Mouse (Mus musculus) liver, postnatal 0 days (tissue): ENCODE measurements at regions not wholly inside any gene's neighbourhood (a gene's known extent, or its start where the extent isn't known, plus 50 kb on each side); places are given as distances from the start of the nearest gene placed in this dataset.

Experiments used
- ATAC-seq: fragments of 200-750 bp; cut with Nextera tagmentation; 2 replicates; pipeline ENCODE4 v1.8.0; 2017; ENCODE audit warnings: mild to moderate bottlenecking, moderate library complexity
- DNase-seq: peaks from one replicate; pipeline ENCODE4 v3.0.0-alpha.2; 2016
- H3K27ac ChIP-seq: fragments of 300-500 bp; sonication (generic); 2 replicates; pipeline ENCODE4 v1.5.1; 2014; ENCODE audit warnings: antibody characterized with exemption, moderate library complexity, mild to moderate bottlenecking, low read depth
- H3K27me3 ChIP-seq: fragments of 300-500 bp; sonication (generic); 2 replicates; pipeline ENCODE4 v1.6.1; 2014; ENCODE audit warnings: low read length, control low read depth, mixed read lengths; ENCODE audit not compliant: insufficient read depth
- H3K36me3 ChIP-seq: fragments of 300-500 bp; sonication (generic); replicated peaks from 2 replicates; pipeline ENCODE4 v1.6.1; 2014; ENCODE audit warnings: mild to moderate bottlenecking, control low read depth, low read length, moderate library complexity, mixed read lengths; ENCODE audit not compliant: insufficient read depth
- H3K4me1 ChIP-seq: fragments of 300-500 bp; sonication (generic); 2 replicates; pipeline ENCODE4 v1.6.1; 2014; ENCODE audit warnings: antibody characterized with exemption, mild to moderate bottlenecking, control low read depth; ENCODE audit not compliant: insufficient read depth
- H3K4me2 ChIP-seq: fragments of 300-500 bp; sonication (generic); 2 replicates; pipeline ENCODE4 v1.6.1; 2014; ENCODE audit warnings: low read depth, mild to moderate bottlenecking, low read length, moderate library complexity, mixed read lengths
- H3K4me3 ChIP-seq: fragments of 300-500 bp; sonication (generic); 2 replicates; pipeline ENCODE4 v1.5.1; 2014; ENCODE audit warnings: low read depth, low read length
- H3K9ac ChIP-seq: fragments of 300-500 bp; sonication (generic); replicated peaks from 2 replicates; pipeline ENCODE4 v1.6.1; 2014; ENCODE audit warnings: mild to moderate bottlenecking, moderate library complexity
- H3K9me3 ChIP-seq: fragments of 300-500 bp; sonication (generic); 2 replicates; pipeline ENCODE4 v1.6.1; 2016; ENCODE audit warnings: mild to moderate bottlenecking, control low read depth, low read length, mixed read lengths
- CTCF ChIP-seq: sonication (generic); IDR thresholded peaks from 2 replicates; pipeline ENCODE4 v1.5.1; 2016; ENCODE audit warnings: antibody characterized with exemption, low read depth
- EP300 ChIP-seq: IDR thresholded peaks from 2 replicates; pipeline ENCODE4 v1.6.1; 2016; ENCODE audit warnings: antibody characterized with exemption, low read depth, mild to moderate bottlenecking
- WGBS: fragments of 180-500 bp; shearing (Covaris S2); extraction: QIAGEN DNeasy Blood & Tissue Kit; methylation state at CpG from one replicate; pipeline ENCODE4 v1.1.7; 2014; ENCODE audit not compliant: insufficient replicate concordance; 5-methylcytosine and 5-hydroxymethylcytosine counted together

GRCm38 (mm10) chr14:58506490-58506889, 436.1 kb downstream of the Fgf9 start:
- no peak overlapping the region for H3K4me2 ChIP-seq
- no peak for TF ChIP-seq CTCF
- no peak for TF ChIP-seq EP300
- H3K4me1 ChIP-seq = no peaks in the 10 kb centered on the region
- DNase-seq (no peak), ATAC-seq (no peak)
- H3K36me3 ChIP-seq = no peaks in the 10 kb centered on the region
- no peak overlapping the region for H3K4me3 ChIP-seq
- no peak overlapping the region for H3K9ac ChIP-seq
- WGBS = 65% methylated on average over 3 of the region's 3 CpGs
- no peaks in the 10 kb centered on the region for H3K27me3 ChIP-seq
- no peak overlapping the region for H3K27ac ChIP-seq
- H3K9me3 ChIP-seq = no peaks in the 10 kb centered on the region

- TF ChIP-seq CTCF (no peak), EP300 (no peak)
- no peak overlapping the region for H3K27ac ChIP-seq
Observed at GRCm38 (mm10) chr14:58505841-58506240, 435.5 kb downstream of the Fgf9 start.

GRCm38 (mm10) chr14:58502890-58503289, 432.5 kb downstream of the Fgf9 start:
- TF ChIP-seq EP300 (no peak), CTCF (no peak)
- no peaks in the 10 kb centered on the region for H3K4me1 ChIP-seq
- no peak for DNase-seq
- ATAC-seq = no peak
- H3K4me3 ChIP-seq = no peak overlapping the region
- no peaks in the 10 kb centered on the region for H3K9me3 ChIP-seq
- no peak overlapping the region for H3K9ac ChIP-seq
- H3K4me2 ChIP-seq = no peak overlapping the region
- H3K27me3 ChIP-seq = no peaks in the 10 kb centered on the region
- 73% methylated on average over 8 of the region's 8 CpGs for WGBS
- no peak overlapping the region for H3K27ac ChIP-seq
- H3K36me3 ChIP-seq = no peaks in the 10 kb centered on the region

More at GRCm38 (mm10) chr14:58505841-58506240, 435.5 kb downstream of the Fgf9 start:
- no peak for ATAC-seq
- Histone ChIP-seq H3K9me3 (no peaks in the 10 kb centered on the region), H3K9ac (no peak overlapping the region), H3K4me3 (no peak overlapping the region), H3K4me2 (no peak overlapping the region), H3K4me1 (no peaks in the 10 kb centered on the region), H3K27me3 (no peaks in the 10 kb centered on the region), H3K36me3 (no peaks in the 10 kb centered on the region)
- no peak for DNase-seq

GRCm38 (mm10) chr14:58500014-58500413, 429.7 kb downstream of the Fgf9 start:
- no peak overlapping the region for H3K27ac ChIP-seq
- no peak for TF ChIP-seq CTCF
- no peak for TF ChIP-seq EP300
- no peak overlapping the region for H3K4me2 ChIP-seq
- H3K36me3 ChIP-seq = no peaks in the 10 kb centered on the region
- 54% methylated on average over 2 of the region's 2 CpGs for WGBS
- H3K4me1 ChIP-seq = no peaks in the 10 kb centered on the region
- H3K27me3 ChIP-seq = no peaks in the 10 kb centered on the region
- ATAC-seq = no peak
- no peak for DNase-seq
- no peak overlapping the region for H3K9ac ChIP-seq
- H3K4me3 ChIP-seq = no peak overlapping the region
- H3K9me3 ChIP-seq = no peaks in the 10 kb centered on the region

GRCm38 (mm10) chr14:58499501-58499900, 429.2 kb downstream of the Fgf9 start:
- Histone ChIP-seq H3K27ac (no peak overlapping the region), H3K4me1 (no peaks in the 10 kb centered on the region), H3K9me3 (no peaks in the 10 kb centered on the region), H3K4me2 (no peak overlapping the region), H3K36me3 (no peaks in the 10 kb centered on the region), H3K27me3 (no peaks in the 10 kb centered on the region), H3K9ac (no peak overlapping the region), H3K4me3 (no peak overlapping the region)
- TF ChIP-seq EP300 = no peak
- TF ChIP-seq CTCF = no peak
- DNase-seq (no peak), ATAC-seq (no peak)
- WGBS = 60% methylated on average over 6 of the region's 6 CpGs

GRCm38 (mm10) chr14:58499071-58499470, 428.7 kb downstream of the Fgf9 start:
- Histone ChIP-seq H3K9ac (no peak overlapping the region), H3K4me3 (no peak overlapping the region), H3K4me1 (no peaks in the 10 kb centered on the region), H3K27me3 (no peaks in the 10 kb centered on the region), H3K36me3 (no peaks in the 10 kb centered on the region), H3K4me2 (no peak overlapping the region), H3K27ac (no peak overlapping the region), H3K9me3 (no peaks in the 10 kb centered on the region)
- TF ChIP-seq EP300 (no peak), CTCF (no peak)
- ATAC-seq = no peak
- 79% methylated on average over 7 of the region's 7 CpGs for WGBS
- no peak for DNase-seq

GRCm38 (mm10) chr14:58496902-58497301, 426.6 kb downstream of the Fgf9 start:
- ATAC-seq = no peak
- H3K9me3 ChIP-seq = no peaks in the 10 kb centered on the region
- no peak overlapping the region for H3K9ac ChIP-seq
- no peak overlapping the region for H3K4me2 ChIP-seq
- 80% methylated on average over 3 of the region's 3 CpGs for WGBS
- H3K4me1 ChIP-seq = no peaks in the 10 kb centered on the region
- H3K27ac ChIP-seq = no peak overlapping the region
- no peak for TF ChIP-seq CTCF
- no peak for TF ChIP-seq EP300
- no peak overlapping the region for H3K4me3 ChIP-seq
- H3K27me3 ChIP-seq = no peaks in the 10 kb centered on the region
- H3K36me3 ChIP-seq = no peaks in the 10 kb centered on the region
- DNase-seq = no peak
